Mouse (Mus musculus) forebrain, embryonic 12.5 days (tissue): ENCODE results near the gene Irs1. TPM values are rescaled to one million over a fixed set of nuclear protein-coding genes. Genes with fewer than 3 reads are reported as not detected.

Experiments
- ATAC-seq: fragments of 200-750 bp; cut with Nextera tagmentation; 2 replicates; pipeline ENCODE4 v1.8.0; 2017; ENCODE audit warnings: moderate TSS enrichment; ENCODE audit not compliant: low FRiP score
- H3K27ac ChIP-seq: fragments of 300-500 bp; sonication (generic); 2 replicates; pipeline ENCODE4 v1.5.1; 2016; ENCODE audit warnings: mild to moderate bottlenecking
- H3K27me3 ChIP-seq: fragments of 300-500 bp; sonication (generic); 2 replicates; pipeline ENCODE4 v1.6.1; 2016; ENCODE audit warnings: mild to moderate bottlenecking
- H3K36me3 ChIP-seq: fragments of 300-500 bp; sonication (generic); replicated peaks from 2 replicates; pipeline ENCODE4 v1.6.1; 2016; ENCODE audit warnings: mild to moderate bottlenecking
- H3K4me1 ChIP-seq: fragments of 300-500 bp; sonication (generic); 2 replicates; pipeline ENCODE4 v1.6.1; 2016
- H3K4me2 ChIP-seq: fragments of 300-500 bp; sonication (generic); 2 replicates; pipeline ENCODE4 v1.6.1; 2016; ENCODE audit warnings: mild to moderate bottlenecking, moderate library complexity
- H3K4me3 ChIP-seq: fragments of 300-500 bp; sonication (generic); replicated peaks from 2 replicates; pipeline ENCODE4 v1.5.1; 2016; ENCODE audit warnings: mild to moderate bottlenecking
- H3K9ac ChIP-seq: fragments of 300-500 bp; sonication (generic); 2 replicates; pipeline ENCODE4 v1.6.1; 2016; ENCODE audit warnings: mild to moderate bottlenecking
- H3K9me3 ChIP-seq: fragments of 300-500 bp; sonication (generic); 2 replicates; pipeline ENCODE4 v1.6.1; 2016
- WGBS: fragments of 180-500 bp; shearing (Covaris S2); methylation state at CpG from one replicate; pipeline ENCODE4 v1.1.7; 2016; 5-methylcytosine and 5-hydroxymethylcytosine counted together
- polyA plus RNA-seq: library from polyadenylated mRNA; unstranded; fragments of >200 nt; fragmentation: Nextera tagmentation; extraction: Ambion mirVana; gene quantifications from 2 replicates; pipeline ENCODE4 v1.2.1, GENCODE M21; 2016

Gene Irs1
- polyA plus RNA-seq, 1 experiment from 2014 or later, result 18.3 TPM

DNA sequence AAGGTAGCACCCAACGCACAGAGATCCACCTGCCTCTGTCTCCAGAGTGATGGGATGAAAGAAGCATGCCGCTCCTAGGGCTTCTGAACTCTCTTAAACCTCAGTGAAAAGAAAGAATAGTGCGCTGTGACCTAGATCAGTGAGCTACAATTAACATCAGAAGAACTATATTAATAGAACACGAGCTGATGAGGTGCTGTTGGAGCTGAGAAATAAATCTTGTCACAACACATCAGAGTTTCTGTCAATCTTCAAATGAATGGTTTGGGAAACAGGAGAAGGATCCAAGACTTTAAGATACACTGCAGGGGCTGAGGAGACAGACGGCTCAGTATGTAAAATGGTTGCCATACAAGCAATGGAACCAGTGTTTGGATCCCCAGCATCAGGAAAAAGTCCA is 19.0 kb downstream of the Irs1 start:
- H3K9me3 ChIP-seq, result no peaks in the 10 kb centered on the region
- no peaks in the 10 kb centered on the region for H3K27me3 ChIP-seq
- H3K4me1 ChIP-seq, result peaks cover 27% of the 10 kb centered on the region
- no peak for ATAC-seq
- no peak overlapping the region for H3K4me3 ChIP-seq
- no peak overlapping the region for H3K9ac ChIP-seq
- H3K4me2 ChIP-seq, result no peak overlapping the region
- peaks cover 14% of the 10 kb centered on the region for H3K36me3 ChIP-seq
- no peak overlapping the region for H3K27ac ChIP-seq
- WGBS, result 52% methylated on average over 5 of the region's 5 CpGs

- no peak for ATAC-seq
- H3K9ac ChIP-seq, result no peak overlapping the region
- H3K27ac ChIP-seq, result no peak overlapping the region
- H3K4me1 ChIP-seq, result peaks cover 6% of the 10 kb centered on the region
- no peaks in the 10 kb centered on the region for H3K9me3 ChIP-seq
- no peak overlapping the region for H3K4me2 ChIP-seq
- H3K4me3 ChIP-seq, result no peak overlapping the region
- H3K36me3 ChIP-seq, result no peaks in the 10 kb centered on the region; the same call in 1 of the 2 replicates
- no peaks in the 10 kb centered on the region for H3K27me3 ChIP-seq
- 84% methylated on average over 4 of the region's 4 CpGs for WGBS
These were observed 23.7 kb downstream of the Irs1 start for GRCm38 (mm10) chr1:82267547-82267946.

GRCm38 (mm10) chr1:82262331-82262730 is 28.9 kb downstream of the Irs1 start:
- Histone ChIP-seq H3K27me3 (no peaks in the 10 kb centered on the region), H3K4me3 (no peak overlapping the region), H3K4me1 (peaks cover 26% of the 10 kb centered on the region), H3K4me2 (no peak overlapping the region), H3K36me3 (no peaks in the 10 kb centered on the region), H3K27ac (0 out of 2 replicates have a peak overlapping the region, but pooled peaks have one; percentile 38), H3K9ac (no peak overlapping the region), H3K9me3 (no peaks in the 10 kb centered on the region)
- WGBS, result 59% methylated on average over 1 of the region's 1 CpGs
- no peak for ATAC-seq

GRCm38 (mm10) chr1:82261638-82262037 is 29.6 kb downstream of the Irs1 start:
- H3K4me1 ChIP-seq, result peaks cover 26% of the 10 kb centered on the region
- no peaks in the 10 kb centered on the region for H3K36me3 ChIP-seq
- H3K27me3 ChIP-seq, result no peaks in the 10 kb centered on the region
- no peak overlapping the region for H3K4me2 ChIP-seq
- peak; percentile 8; the same call in 1 of the 2 replicates for ATAC-seq
- no peak overlapping the region for H3K9ac ChIP-seq
- no peaks in the 10 kb centered on the region for H3K9me3 ChIP-seq
- 82% methylated on average over 5 of the region's 5 CpGs for WGBS
- H3K27ac ChIP-seq, result peak overlapping the region; percentile 38; the same call in 1 of the 2 replicates
- H3K4me3 ChIP-seq, result no peak overlapping the region

DNA sequence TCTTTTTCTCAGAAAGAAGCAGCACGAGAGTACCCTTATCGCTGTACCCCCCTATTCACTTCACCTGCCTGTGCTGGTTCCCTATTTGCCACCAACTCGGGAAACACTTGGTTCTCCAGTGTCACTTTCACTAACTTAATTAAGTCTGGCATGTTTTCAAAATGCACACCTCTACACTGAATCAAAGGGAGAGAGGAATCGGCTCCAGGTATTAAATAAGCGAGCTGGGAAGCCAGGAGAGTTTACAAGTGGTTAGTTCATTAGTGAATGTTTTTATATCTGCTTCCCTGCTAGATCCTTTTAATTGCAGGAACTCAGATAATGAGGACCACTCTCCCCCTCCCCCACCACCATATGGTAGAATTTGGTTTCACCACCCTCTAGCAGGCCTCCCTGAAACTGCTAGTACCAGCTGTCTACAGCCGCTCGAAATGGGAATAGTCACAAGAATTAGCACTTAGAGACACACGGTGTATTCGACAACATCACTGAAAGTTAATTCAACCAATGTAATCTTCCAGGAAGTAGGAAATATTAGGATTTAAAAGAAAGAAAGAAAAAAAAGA is 30.1 kb downstream of the Irs1 start:
- Histone ChIP-seq H3K27me3 (no peaks in the 10 kb centered on the region), H3K9ac (no peak overlapping the region), H3K4me2 (peak overlapping the region; percentile 21; the same call in 1 of the 2 replicates), H3K27ac (peak overlapping the region; percentile 19), H3K9me3 (no peaks in the 10 kb centered on the region), H3K4me1 (peaks cover 26% of the 10 kb centered on the region), H3K4me3 (no peak overlapping the region), H3K36me3 (no peaks in the 10 kb centered on the region)
- ATAC-seq, result peak; percentile 82; the same call in 1 of the 2 replicates
- 39% methylated on average over 9 of the region's 9 CpGs for WGBS

DNA sequence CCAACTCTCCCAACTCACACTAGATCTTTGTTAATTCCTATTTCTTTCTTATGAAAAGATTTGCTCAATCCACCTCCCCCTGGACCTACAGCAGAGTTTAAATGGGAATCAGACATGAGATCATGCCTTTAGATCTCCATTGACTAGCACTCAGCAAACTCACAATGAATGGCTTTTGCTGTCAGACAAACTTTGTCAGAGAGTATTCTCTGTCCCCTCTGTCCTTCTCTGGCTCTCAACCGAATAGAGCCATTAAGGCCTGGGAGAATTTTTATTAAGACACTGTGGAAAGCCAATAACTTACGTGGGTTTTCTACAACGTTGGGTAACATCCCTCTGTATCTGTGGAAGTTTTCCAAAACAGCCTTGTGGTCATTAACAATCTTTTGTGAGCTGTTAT is 31.2 kb downstream of the Irs1 start:
- 0 out of 2 replicates have a peak, but pooled peaks cover 2% of the 10 kb centered on the region for H3K36me3 ChIP-seq
- no peaks in the 10 kb centered on the region for H3K9me3 ChIP-seq
- peaks cover 26% of the 10 kb centered on the region for H3K4me1 ChIP-seq
- H3K27ac ChIP-seq, result no peak overlapping the region
- H3K9ac ChIP-seq, result no peak overlapping the region
- H3K4me2 ChIP-seq, result no peak overlapping the region
- no peak overlapping the region for H3K4me3 ChIP-seq
- ATAC-seq, result no peak
- H3K27me3 ChIP-seq, result no peaks in the 10 kb centered on the region
- WGBS, result 37% methylated on average over 3 of the region's 3 CpGs

DNA sequence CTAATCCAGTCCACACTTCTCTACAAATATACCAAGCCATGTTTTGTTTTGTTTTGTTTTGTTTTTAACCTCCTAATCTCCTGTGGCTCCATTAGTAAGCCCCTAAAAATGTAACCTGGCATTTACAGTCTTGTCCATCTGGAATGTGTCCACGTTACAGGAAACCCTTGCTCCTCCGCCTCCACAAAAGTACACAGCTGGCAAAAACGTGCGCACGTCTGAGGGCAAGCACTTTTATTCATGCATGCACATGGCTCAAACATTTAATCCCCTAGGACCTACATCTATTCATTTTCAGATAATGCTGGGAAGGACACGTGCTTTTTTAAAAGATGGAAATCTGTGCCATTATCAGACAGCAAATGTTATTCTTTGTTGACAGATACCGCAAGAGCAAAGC is 32.9 kb downstream of the Irs1 start:
- H3K36me3 ChIP-seq, result 0 out of 2 replicates have a peak, but pooled peaks cover 5% of the 10 kb centered on the region
- peaks cover 26% of the 10 kb centered on the region for H3K4me1 ChIP-seq
- H3K27ac ChIP-seq, result no peak overlapping the region
- H3K9ac ChIP-seq, result no peak overlapping the region
- H3K4me3 ChIP-seq, result no peak overlapping the region
- WGBS, result 59% methylated on average over 7 of the region's 7 CpGs
- no peak for ATAC-seq
- H3K27me3 ChIP-seq, result no peaks in the 10 kb centered on the region
- H3K9me3 ChIP-seq, result no peaks in the 10 kb centered on the region
- H3K4me2 ChIP-seq, result no peak overlapping the region

DNA sequence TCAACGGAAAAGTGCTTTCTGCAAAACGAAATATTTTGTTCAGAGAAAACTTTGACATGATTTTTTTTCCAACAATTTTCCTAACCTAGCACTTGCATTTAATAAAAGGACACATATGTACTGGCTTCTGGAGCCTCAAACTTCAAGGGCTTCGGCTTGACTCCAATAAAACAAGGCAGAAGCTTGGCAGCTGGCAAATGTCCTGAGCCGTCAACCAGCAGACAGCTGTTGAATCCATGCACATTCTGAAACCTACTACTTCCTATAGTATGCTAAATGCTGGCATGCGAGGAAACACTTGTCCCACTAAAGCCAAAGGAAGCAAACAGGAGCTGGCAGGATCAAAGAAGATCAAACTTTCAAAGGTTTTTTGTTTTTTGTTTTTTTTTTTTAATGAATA is 33.8 kb downstream of the Irs1 start:
- Histone ChIP-seq H3K27ac (no peak overlapping the region), H3K4me2 (no peak overlapping the region), H3K4me1 (peaks cover 26% of the 10 kb centered on the region), H3K36me3 (0 out of 2 replicates have a peak, but pooled peaks cover 5% of the 10 kb centered on the region), H3K27me3 (no peaks in the 10 kb centered on the region), H3K4me3 (no peak overlapping the region), H3K9me3 (no peaks in the 10 kb centered on the region), H3K9ac (no peak overlapping the region)
- 76% methylated on average over 5 of the region's 5 CpGs for WGBS
- no peak for ATAC-seq

DNA sequence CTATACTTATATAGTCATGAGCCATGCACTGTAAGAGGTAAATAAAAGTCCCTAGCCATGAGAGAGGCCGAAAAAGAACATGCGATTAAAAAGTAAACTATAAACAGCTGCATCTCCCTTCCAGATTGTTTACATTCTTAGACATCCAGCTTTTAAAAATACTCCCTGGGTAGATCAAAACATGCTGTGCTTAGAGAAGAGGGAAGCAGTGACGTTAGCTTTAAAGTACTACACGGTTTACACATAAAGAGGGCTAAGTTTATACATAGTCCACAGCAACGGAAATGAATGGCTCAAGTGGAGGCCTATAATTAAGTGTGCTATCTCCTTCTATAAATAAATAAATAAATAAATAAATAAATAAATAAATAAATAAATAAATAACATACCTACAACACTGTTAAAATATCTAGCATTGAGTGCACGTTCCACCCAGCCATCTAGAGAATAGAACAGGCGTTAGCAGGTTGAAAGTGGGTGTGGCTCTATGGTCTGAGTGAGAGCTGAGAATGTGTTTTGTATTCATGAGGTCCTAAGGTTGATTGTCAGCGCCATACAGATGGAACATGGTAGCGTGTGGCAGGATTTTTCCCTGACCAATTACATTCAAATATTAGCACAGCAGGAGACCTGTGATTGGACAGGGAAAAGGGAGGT is 37.3 kb downstream of the Irs1 start:
- Histone ChIP-seq H3K4me3 (no peak overlapping the region), H3K4me1 (peaks cover 10% of the 10 kb centered on the region), H3K27ac (no peak overlapping the region), H3K9ac (no peak overlapping the region), H3K4me2 (no peak overlapping the region), H3K9me3 (no peaks in the 10 kb centered on the region), H3K36me3 (0 out of 2 replicates have a peak, but pooled peaks cover 6% of the 10 kb centered on the region), H3K27me3 (no peaks in the 10 kb centered on the region)
- 85% methylated on average over 9 of the region's 9 CpGs for WGBS
- ATAC-seq, result peak; percentile 43; the same call in 1 of the 2 replicates

- Histone ChIP-seq H3K9me3 (no peaks in the 10 kb centered on the region), H3K4me1 (0 out of 2 replicates have a peak, but pooled peaks cover 3% of the 10 kb centered on the region), H3K9ac (no peak overlapping the region), H3K27me3 (no peaks in the 10 kb centered on the region), H3K36me3 (peaks cover 7% of the 10 kb centered on the region; the same call in 1 of the 2 replicates), H3K4me2 (no peak overlapping the region), H3K4me3 (no peak overlapping the region), H3K27ac (no peak overlapping the region)
- no peak for ATAC-seq
- 73% methylated on average over 10 of the region's 10 CpGs for WGBS
These were observed 43.8 kb downstream of the Irs1 start for GRCm38 (mm10) chr1:82247221-82247951.

DNA sequence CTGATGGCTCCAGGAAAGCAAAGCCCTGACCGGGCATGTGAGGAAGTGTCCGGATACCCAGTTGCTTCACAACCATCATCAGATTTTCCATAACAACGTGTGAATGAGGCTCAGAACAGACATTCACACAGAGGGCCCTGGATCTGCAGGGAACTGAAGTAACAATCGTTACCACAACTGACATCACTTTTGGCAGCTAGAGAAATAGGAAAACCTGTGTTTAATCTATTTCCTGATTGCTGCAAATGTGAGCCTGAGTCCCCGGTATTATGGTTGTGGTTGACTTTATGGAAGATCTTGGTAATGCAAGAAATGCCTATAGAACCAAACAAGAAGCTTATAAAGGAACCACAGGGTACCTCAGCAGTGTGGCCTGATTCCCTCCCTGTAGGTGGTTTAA is 46.2 kb downstream of the Irs1 start:
- no peak overlapping the region for H3K9ac ChIP-seq
- H3K4me2 ChIP-seq, result no peak overlapping the region
- H3K27ac ChIP-seq, result no peak overlapping the region
- H3K27me3 ChIP-seq, result no peaks in the 10 kb centered on the region
- H3K9me3 ChIP-seq, result no peaks in the 10 kb centered on the region
- ATAC-seq, result no peak
- no peak overlapping the region for H3K4me3 ChIP-seq
- 0 out of 2 replicates have a peak, but pooled peaks cover 3% of the 10 kb centered on the region for H3K4me1 ChIP-seq
- peaks cover 7% of the 10 kb centered on the region; the same call in 1 of the 2 replicates for H3K36me3 ChIP-seq
- WGBS, result 87% methylated on average over 5 of the region's 5 CpGs

DNA sequence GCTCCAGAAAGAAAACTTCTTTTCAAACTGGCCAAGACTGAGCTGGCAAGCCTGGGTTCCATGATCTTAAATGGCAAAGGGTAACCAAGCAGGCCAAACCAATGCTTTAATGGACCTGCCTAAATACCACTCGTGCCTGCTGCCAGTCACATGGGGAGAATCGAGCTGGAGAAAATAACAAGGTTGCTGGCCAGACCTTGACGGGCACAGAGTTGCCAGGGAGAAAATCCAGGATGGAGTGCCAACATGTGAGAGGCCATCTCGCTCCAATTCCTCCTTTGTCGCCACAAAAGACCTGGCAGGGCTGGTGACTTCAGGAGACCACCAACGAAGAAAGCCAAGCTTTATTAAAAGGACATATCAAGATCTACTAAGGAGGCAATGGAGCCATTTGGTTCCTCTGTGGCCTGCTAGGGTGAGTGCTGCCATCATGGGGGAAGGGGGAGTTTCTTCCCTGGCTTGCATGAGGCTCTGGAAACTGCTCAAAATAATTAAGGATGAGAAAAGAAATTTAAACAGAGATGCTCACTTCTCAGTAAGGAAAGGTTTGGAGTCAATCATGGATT is 47.9 kb downstream of the Irs1 start:
- H3K27ac ChIP-seq, result no peak overlapping the region
- H3K4me3 ChIP-seq, result no peak overlapping the region
- WGBS, result 84% methylated on average over 6 of the region's 6 CpGs
- H3K36me3 ChIP-seq, result peaks cover 4% of the 10 kb centered on the region
- H3K4me1 ChIP-seq, result 0 out of 2 replicates have a peak, but pooled peaks cover 3% of the 10 kb centered on the region
- H3K9me3 ChIP-seq, result no peaks in the 10 kb centered on the region
- H3K27me3 ChIP-seq, result no peaks in the 10 kb centered on the region
- H3K9ac ChIP-seq, result no peak overlapping the region
- H3K4me2 ChIP-seq, result no peak overlapping the region
- no peak for ATAC-seq
